ENCODE assay signal across 26 mouse cellular contexts in genomic region chr11:57836401-57836800, GRCm38 (mm10). TPM values are rescaled to one million over a fixed set of nuclear protein-coding genes. Genes with fewer than 3 reads are reported as not detected.
DNase-seq lines count a peak whose midpoint lies in the region; ATAC-seq and TF ChIP-seq lines count a peak whose summit lies in the region.
"Had no signal": no experiment of that assay in that cellular context is flagged by ENCODE, and none has a peak within 500 bp of the region (broad histone marks: within the 10 kb centered on the region; RNA-seq: fewer than 3 reads in every experiment).

No protein-coding gene starts in this region.

- peak overlapping the region; percentile 28 to 51; a peak in 2 of 4 replicates for H3K27ac ChIP-seq in heart, embryonic 14.5 days (replicated peaks in 1 of 2; ENCODE audit: control insufficient read depth in 1 of 2, insufficient read depth in 1 of 2, low read depth in 2 of 2, low read length in 2 of 2)
- no peak overlapping the region for H3K27ac ChIP-seq in neural tube, embryonic 11.5 days (ENCODE audit: low read depth, low read length)
- H3K27ac ChIP-seq in intestine, embryonic 16.5 days (ENCODE audit: low read length), result peak overlapping the region; percentile 11
- no peak overlapping the region for H3K27ac ChIP-seq in limb, embryonic 14.5 days (replicated peaks; ENCODE audit: low read depth, low read length)
- H3K27ac ChIP-seq: embryonic facial prominence, embryonic 13.5 days; left cerebral cortex, adult 2 months; midbrain, embryonic 15.5 days had no signal

- TF ChIP-seq POLR2A in limb, embryonic 14.5 days (IDR thresholded peaks at IDR 0.05; ENCODE audit: borderline replicate concordance, extremely low read depth, insufficient read depth, insufficient read length), result no peak

- 27% methylated on average over 9 of the region's 9 CpGs for WGBS in heart, embryonic 14.5 days
- 2% methylated on average over 9 of the region's 9 CpGs for WGBS in neural tube, embryonic 11.5 days
- 27% methylated on average over 9 of the region's 9 CpGs for WGBS in intestine, embryonic 16.5 days
- 14% methylated on average over 9 of the region's 9 CpGs for WGBS in limb, embryonic 14.5 days

- intact Hi-C loops in left cerebral cortex, postnatal 4 days (cut with DNase I), result no loop called here

- no peak for ATAC-seq in heart, embryonic 14.5 days (ENCODE audit: insufficient number of reproducible peaks, insufficient read depth, low FRiP score, low read depth)
- ATAC-seq in neural tube, embryonic 11.5 days (ENCODE audit: insufficient read depth, low FRiP score, low TSS enrichment), result no peak
- ATAC-seq in intestine, embryonic 16.5 days, result no peak
- ATAC-seq in limb, embryonic 14.5 days (ENCODE audit: low FRiP score, low read depth), result no peak
- ATAC-seq: forebrain, embryonic 16.5 days; hindbrain, embryonic 16.5 days; liver, postnatal 0 days; midbrain, embryonic 15.5 days had no signal

- 0 out of 4 replicates have a peak overlapping the region, but pooled peaks of 1 of the 2 experiments have one; percentile 22 for H3K4me3 ChIP-seq in heart, embryonic 14.5 days (ENCODE audit: control insufficient read depth in 1 of 2, insufficient read depth in 1 of 2, low read depth in 1 of 2, low read length in 2 of 2)
- 0 out of 2 replicates have a peak overlapping the region, but pooled peaks have one; percentile 8 for H3K4me3 ChIP-seq in neural tube, embryonic 11.5 days (ENCODE audit: low read depth, low read length)
- no peak overlapping the region for H3K4me3 ChIP-seq in intestine, embryonic 16.5 days (ENCODE audit: low read length)
- peak overlapping the region; percentile 21; the same call in 1 of the 2 replicates for H3K4me3 ChIP-seq in limb, embryonic 14.5 days (replicated peaks; ENCODE audit: low read length)
- H3K4me3 ChIP-seq: left cerebral cortex, adult 2 months had no signal

- peak overlapping the region; percentile 64 for H3K4me2 ChIP-seq in heart, embryonic 14.5 days (ENCODE audit: low read length)
- H3K4me2 ChIP-seq in neural tube, embryonic 11.5 days (ENCODE audit: low read depth), result no peak overlapping the region
- H3K4me2 ChIP-seq in intestine, embryonic 16.5 days (ENCODE audit: low read depth, low read length), result peak overlapping the region; percentile 53; the same call in 1 of the 2 replicates
- no peak overlapping the region for H3K4me2 ChIP-seq in limb, embryonic 14.5 days (replicated peaks; ENCODE audit: low read depth, low read length, severe bottlenecking)

- DNase-seq in heart, adult 11 months, result no peak
- peak; percentile 37 for DNase-seq in neural tube, embryonic 11.5 days (ENCODE audit: low spot score)
- no peak for DNase-seq in neural tube, embryonic 10.5 days (ENCODE audit: extremely low spot score, low spot score)
- no peak for DNase-seq in limb, embryonic 14.5 days (ENCODE audit: low spot score)
- no peak for DNase-seq in left cerebral cortex, postnatal 4 days
- DNase-seq: adrenal gland, adult 8-10 months; cerebellum, adult 9-10 months; gastrocnemius, postnatal 25 days; kidney, adult 8-10 months; kidney, postnatal 36 days; layer of hippocampus, adult 9-11 months; liver, postnatal 0 days; lung, postnatal 10 days; thymus, postnatal 14 days had no signal

- no peaks in the 10 kb centered on the region for H3K36me3 ChIP-seq in heart, embryonic 14.5 days (ENCODE audit: control insufficient read depth, insufficient read depth, low read length)
- no peaks in the 10 kb centered on the region for H3K36me3 ChIP-seq in neural tube, embryonic 11.5 days (ENCODE audit: control insufficient read depth, insufficient read depth, low read length)
- H3K36me3 ChIP-seq in intestine, embryonic 16.5 days (ENCODE audit: control insufficient read depth, insufficient read depth, low read length), result no peaks in the 10 kb centered on the region
- no peaks in the 10 kb centered on the region for H3K36me3 ChIP-seq in limb, embryonic 14.5 days (ENCODE audit: control insufficient read depth, insufficient read depth, low read length)
- H3K36me3 ChIP-seq: embryonic facial prominence, embryonic 13.5 days; midbrain, embryonic 15.5 days had no signal

- peaks cover 88% of the 10 kb centered on the region for H3K27me3 ChIP-seq in heart, embryonic 14.5 days (ENCODE audit: control insufficient read depth, insufficient read depth, low read length)
- H3K27me3 ChIP-seq in neural tube, embryonic 11.5 days (ENCODE audit: control insufficient read depth, insufficient read depth, low read length), result peaks cover 100% of the 10 kb centered on the region
- H3K27me3 ChIP-seq in intestine, embryonic 16.5 days (replicated peaks; ENCODE audit: control insufficient read depth, insufficient read depth, low read length), result peaks cover 45% of the 10 kb centered on the region
- H3K27me3 ChIP-seq in limb, embryonic 14.5 days (ENCODE audit: control insufficient read depth, insufficient read depth, low read length), result peaks cover 94% of the 10 kb centered on the region

- peaks cover 6 to 11% of the 10 kb centered on the region in 2 experiments for H3K4me1 ChIP-seq in heart, embryonic 14.5 days (ENCODE audit: control insufficient read depth in 2 of 2, insufficient read depth in 2 of 2, low read length in 2 of 2)
- 0 out of 2 replicates have a peak, but pooled peaks cover 2% of the 10 kb centered on the region for H3K4me1 ChIP-seq in neural tube, embryonic 11.5 days (ENCODE audit: control insufficient read depth, insufficient read depth, low read length)
- peaks cover 19% of the 10 kb centered on the region for H3K4me1 ChIP-seq in intestine, embryonic 16.5 days (ENCODE audit: control insufficient read depth, insufficient read depth, low read length)
- peaks cover 24% of the 10 kb centered on the region; the same call in 1 of the 2 replicates for H3K4me1 ChIP-seq in limb, embryonic 14.5 days (ENCODE audit: control insufficient read depth, insufficient read depth, low read length)

- H3K9ac ChIP-seq in heart, embryonic 14.5 days (ENCODE audit: low read length), result peak overlapping the region; percentile 69; the same call in 1 of the 2 replicates
- H3K9ac ChIP-seq in neural tube, embryonic 11.5 days (ENCODE audit: low read length), result no peak overlapping the region
- 0 out of 2 replicates have a peak overlapping the region, but pooled peaks have one; percentile 35 for H3K9ac ChIP-seq in intestine, embryonic 16.5 days (ENCODE audit: low read depth, low read length)
- no peak overlapping the region for H3K9ac ChIP-seq in limb, embryonic 14.5 days (ENCODE audit: low read depth, low read length, severe bottlenecking)
- H3K9ac ChIP-seq: embryonic facial prominence, embryonic 13.5 days; liver, postnatal 0 days; midbrain, embryonic 15.5 days had no signal

- H3K9me3 ChIP-seq in heart, embryonic 14.5 days (ENCODE audit: control insufficient read depth, low read length), result no peaks in the 10 kb centered on the region
- no peaks in the 10 kb centered on the region for H3K9me3 ChIP-seq in neural tube, embryonic 11.5 days (ENCODE audit: control insufficient read depth, low read length)
- no peaks in the 10 kb centered on the region for H3K9me3 ChIP-seq in intestine, embryonic 16.5 days (ENCODE audit: control insufficient read depth, low read length)
- H3K9me3 ChIP-seq in limb, embryonic 14.5 days (ENCODE audit: control insufficient read depth, low read length), result no peaks in the 10 kb centered on the region
- H3K9me3 ChIP-seq: embryonic facial prominence, embryonic 13.5 days; midbrain, embryonic 15.5 days had no signal

RNA-seq across cellular contexts. Expression of gene Hand1, which starts 3.8 kb away (rescaled TPM):
- 13.0 and 14.1 TPM in 2 replicates for polyA plus RNA-seq in heart, embryonic 14.5 days (2014; fragmentation: Nextera tagmentation; extraction: Ambion mirVana)
- 0.26 and 0.54 TPM in 2 replicates for polyA plus RNA-seq in neural tube, embryonic 11.5 days (2014; fragmentation: Nextera tagmentation; extraction: Ambion mirVana)
- 22.0 and 23.0 TPM in 2 replicates for polyA plus RNA-seq in intestine, embryonic 16.5 days (2015; fragmentation: Nextera tagmentation; extraction: Ambion mirVana)
- 2.2 and 2.6 TPM in 2 replicates for polyA plus RNA-seq in limb, embryonic 14.5 days (2012; rRNA removed)
- polyA plus RNA-seq in limb, embryonic 14.5 days (2014; fragmentation: Nextera tagmentation; extraction: Ambion mirVana), result 1.6 and 1.7 TPM in 2 replicates
- total RNA-seq in left cerebral cortex, postnatal 4 days (2021), result not detected
- total RNA-seq: common myeloid progenitor, adult 5-6 weeks; gastrocnemius, postnatal 25 days; hematopoietic stem cell, adult 5-6 weeks; left cerebral cortex, adult 2 months; liver, adult 2 months; megakaryocyte progenitor cell, adult 5-6 weeks had no signal
- polyA plus RNA-seq: C2C12; forebrain, embryonic 16.5 days; hindbrain, embryonic 16.5 days; liver, adult 2 months; midbrain, embryonic 15.5 days had no signal

RNA-seq across cellular contexts. Expression of gene Sap30l, which starts 35.0 kb away (rescaled TPM):
- 14.2 and 20.4 TPM in 2 replicates for polyA plus RNA-seq in heart, embryonic 14.5 days (2014; fragmentation: Nextera tagmentation; extraction: Ambion mirVana)
- 14.2 and 15.0 TPM in 2 replicates for polyA plus RNA-seq in neural tube, embryonic 11.5 days (2014; fragmentation: Nextera tagmentation; extraction: Ambion mirVana)
- polyA plus RNA-seq in intestine, embryonic 16.5 days (2015; fragmentation: Nextera tagmentation; extraction: Ambion mirVana), result 5.9 and 6.7 TPM in 2 replicates
- polyA plus RNA-seq in limb, embryonic 14.5 days (2012; rRNA removed), result 27.3 and 31.4 TPM in 2 replicates
- 20.7 and 21.7 TPM in 2 replicates for polyA plus RNA-seq in limb, embryonic 14.5 days (2014; fragmentation: Nextera tagmentation; extraction: Ambion mirVana)
- total RNA-seq in left cerebral cortex, postnatal 4 days (2021), result 10 to 100 TPM; 32.0 to 35.3 TPM

Comparison
In these comparisons a context has a peak if more than half of its experiments do, and no peak if none do; other contexts are left out.
1. H3K27ac ChIP-seq: peak in heart, embryonic 14.5 days (2 of 2) and intestine, embryonic 16.5 days (single experiment); none in neural tube, embryonic 11.5 days (single experiment) and limb, embryonic 14.5 days (single experiment).
2. H3K4me2 ChIP-seq: peak in heart, embryonic 14.5 days (single experiment) and intestine, embryonic 16.5 days (single experiment); none in neural tube, embryonic 11.5 days (single experiment) and limb, embryonic 14.5 days (single experiment).
3. H3K9ac ChIP-seq: peak in heart, embryonic 14.5 days (single experiment) and intestine, embryonic 16.5 days (single experiment); none in neural tube, embryonic 11.5 days (single experiment) and limb, embryonic 14.5 days (single experiment).